Mouse (Mus musculus): Measurements from ENCODE around the gene Apopt1. TPM values are rescaled to one million over a fixed set of nuclear protein-coding genes. Genes with fewer than 3 reads are reported as not detected.
A peak's percentile ranks its signal among the peaks of the same experiment; 100 is the strongest.

The Apopt1 gene
- polyA plus RNA-seq, 1 experiment: 29.9 TPM

DNA sequence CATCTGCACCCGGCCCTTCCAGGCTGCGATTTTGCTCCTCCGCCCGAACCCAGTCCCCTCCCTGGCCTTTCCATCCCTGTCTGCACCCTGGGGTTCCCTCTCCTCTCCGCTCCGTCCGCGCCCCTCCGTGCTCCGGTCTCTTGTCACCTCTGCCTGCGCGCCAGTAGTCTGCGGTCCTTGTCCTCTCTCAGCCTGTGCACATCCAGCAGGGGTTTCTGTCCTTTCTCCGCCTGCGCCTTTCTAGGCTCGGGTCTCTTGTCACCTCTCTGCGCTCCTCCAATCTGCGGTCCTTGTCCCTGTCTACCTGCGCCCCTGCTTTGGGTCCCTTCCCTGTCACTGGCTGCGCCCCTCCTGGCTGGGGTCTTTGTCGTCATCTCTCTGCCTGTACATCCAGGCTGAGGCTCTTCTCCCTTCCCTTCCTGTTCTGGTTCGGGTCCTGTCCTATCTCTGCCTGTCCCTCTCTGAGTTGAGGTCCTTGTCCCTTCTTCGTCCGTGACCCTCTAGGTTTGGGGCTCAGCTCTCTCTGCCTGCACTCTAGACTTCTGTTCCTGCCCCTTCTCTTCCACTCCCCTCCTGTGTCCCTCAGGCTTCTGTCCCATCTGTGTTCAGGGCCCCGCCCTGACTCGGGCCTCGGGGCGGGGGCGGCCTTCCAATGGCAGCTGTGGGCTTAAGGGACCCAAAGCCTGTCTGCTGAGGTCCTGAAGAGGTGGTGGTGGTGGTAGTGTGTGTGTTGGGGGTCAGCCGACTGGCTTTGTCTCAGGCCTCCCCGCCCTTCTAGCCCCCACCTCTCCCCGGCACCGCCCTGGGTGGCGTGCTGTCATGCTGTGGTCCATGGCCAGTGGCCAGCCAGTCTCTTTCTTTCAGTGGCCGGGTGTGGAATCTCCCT is 46.4 kb downstream of the Apopt1 start:
- H3ac ChIP-seq (ENCODE audit: control insufficient read depth, insufficient read length, low read depth): peak overlapping the region; percentile 93
- peaks cover 4% of the 10 kb centered on the region for H3K36me3 ChIP-seq (ENCODE audit: control insufficient read depth, insufficient read depth)
- H3K4me3 ChIP-seq (ENCODE audit: insufficient read depth, poor library complexity, severe bottlenecking): peak overlapping the region; percentile 75
- TF ChIP-seq FOSL1 (IDR thresholded peaks at IDR 0.05; ENCODE audit: insufficient read depth, low read length, poor library complexity, severe bottlenecking) (no peak), USF1 (IDR thresholded peaks at IDR 0.05; ENCODE audit: low read depth) (no peak), MAX (IDR thresholded peaks at IDR 0.05) (peak; percentile 23), MYOD1 (IDR thresholded peaks at IDR 0.05; ENCODE audit: control insufficient read depth, insufficient read length, low read depth) (no peak), MYOG (IDR thresholded peaks at IDR 0.05; ENCODE audit: control insufficient read depth, extremely low read depth, insufficient read length) (no peak), CEBPB (IDR thresholded peaks at IDR 0.05; ENCODE audit: low read depth) (no peak), CTCF (IDR thresholded peaks at IDR 0.05; ENCODE audit: control insufficient read depth, insufficient read depth, insufficient read length) (no peak)
- no peaks in the 10 kb centered on the region for H3K27me3 ChIP-seq (ENCODE audit: control insufficient read depth, insufficient read depth, insufficient read length)
- H3K79me2 ChIP-seq (ENCODE audit: control insufficient read depth, insufficient read depth): peaks cover 60% of the 10 kb centered on the region
- peaks cover 53% of the 10 kb centered on the region for H3K79me3 ChIP-seq (ENCODE audit: low read depth)

DNA sequence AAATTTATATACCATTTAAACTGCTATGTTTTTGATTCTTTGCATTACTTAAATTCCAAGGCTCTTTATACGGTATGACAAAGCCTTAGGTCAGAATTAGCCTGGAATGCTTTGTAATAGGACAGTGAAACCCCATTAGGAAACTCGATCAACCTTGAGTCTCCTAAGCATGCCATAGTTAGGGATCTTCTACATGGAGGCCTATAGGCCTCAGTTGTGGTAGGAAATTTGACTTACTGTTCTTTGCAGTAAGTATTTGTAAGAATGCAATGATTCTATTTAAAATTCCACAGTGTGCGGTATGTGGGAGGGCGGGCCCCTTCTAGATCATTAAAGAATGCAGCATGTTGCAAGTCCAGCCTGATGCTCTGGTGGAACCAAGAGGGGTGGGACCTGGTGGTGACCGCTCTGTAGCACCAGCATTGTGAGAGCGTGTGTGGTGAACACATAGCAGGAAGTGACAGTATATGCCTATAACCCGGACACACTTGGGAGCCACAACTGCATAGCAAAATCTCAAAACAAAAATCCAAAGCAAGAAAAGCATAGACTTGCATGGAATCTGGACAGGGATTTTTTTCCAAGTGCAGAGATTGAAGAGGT is 47.3 kb downstream of the Apopt1 start:
- peak overlapping the region; percentile 75 for H3K4me3 ChIP-seq (ENCODE audit: insufficient read depth, poor library complexity, severe bottlenecking)
- peaks cover 70% of the 10 kb centered on the region for H3K79me2 ChIP-seq (ENCODE audit: control insufficient read depth, insufficient read depth)
- H3K27me3 ChIP-seq (ENCODE audit: control insufficient read depth, insufficient read depth, insufficient read length): no peaks in the 10 kb centered on the region
- peaks cover 63% of the 10 kb centered on the region for H3K79me3 ChIP-seq (ENCODE audit: low read depth)
- TF ChIP-seq FOSL1 (IDR thresholded peaks at IDR 0.05; ENCODE audit: insufficient read depth, low read length, poor library complexity, severe bottlenecking): no peak
- TF ChIP-seq MYOG (IDR thresholded peaks at IDR 0.05; ENCODE audit: control insufficient read depth, extremely low read depth, insufficient read length): no peak
- peak; percentile 37 for TF ChIP-seq CEBPB (IDR thresholded peaks at IDR 0.05; ENCODE audit: low read depth)
- TF ChIP-seq CTCF (IDR thresholded peaks at IDR 0.05; ENCODE audit: control insufficient read depth, insufficient read depth, insufficient read length): no peak
- peak; percentile 14 for TF ChIP-seq MAX (IDR thresholded peaks at IDR 0.05)
- no peak for TF ChIP-seq USF1 (IDR thresholded peaks at IDR 0.05; ENCODE audit: low read depth)
- no peak for TF ChIP-seq MYOD1 (IDR thresholded peaks at IDR 0.05; ENCODE audit: control insufficient read depth, insufficient read length, low read depth)
- peaks cover 4% of the 10 kb centered on the region for H3K36me3 ChIP-seq (ENCODE audit: control insufficient read depth, insufficient read depth)
- peak overlapping the region; percentile 42 for H3ac ChIP-seq (ENCODE audit: control insufficient read depth, insufficient read length, low read depth)

DNA sequence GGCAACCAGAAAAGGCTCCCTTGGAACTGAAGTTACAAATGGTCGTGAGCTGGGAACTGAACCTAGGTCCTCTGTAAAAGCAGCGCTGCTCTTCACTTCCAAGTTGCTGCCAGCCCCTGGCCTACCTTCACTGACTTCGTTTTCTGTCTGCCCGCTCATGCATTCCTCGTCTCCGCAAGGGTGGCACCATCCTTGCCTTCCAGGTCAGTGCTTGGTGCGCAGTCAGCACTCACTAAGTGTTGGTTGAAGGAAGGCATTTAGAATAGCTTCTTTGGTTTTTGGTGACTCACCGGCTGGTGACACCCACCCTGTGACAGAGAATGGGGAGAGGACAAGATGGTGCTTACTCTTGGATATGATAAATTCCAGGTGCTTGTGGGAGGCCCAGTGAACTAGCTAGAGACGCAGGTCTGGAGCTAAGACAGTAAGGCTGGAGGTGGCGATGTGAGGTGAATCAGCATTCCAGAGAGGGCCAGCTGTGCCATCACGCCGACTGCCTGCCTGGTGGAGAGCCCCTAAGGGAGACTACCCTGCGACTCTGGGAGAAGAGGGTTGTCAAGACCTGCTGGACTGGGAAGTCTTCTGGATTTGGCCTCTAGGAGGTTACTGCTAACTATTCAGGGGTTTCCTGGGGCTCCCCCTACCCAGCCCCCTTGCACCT is 49.7 kb downstream of the Apopt1 start:
- H3ac ChIP-seq (ENCODE audit: control insufficient read depth, insufficient read length, low read depth): no peak overlapping the region
- TF ChIP-seq CTCF (IDR thresholded peaks at IDR 0.05; ENCODE audit: control insufficient read depth, insufficient read depth, insufficient read length): no peak
- H3K27me3 ChIP-seq (ENCODE audit: control insufficient read depth, insufficient read depth, insufficient read length): no peaks in the 10 kb centered on the region
- H3K36me3 ChIP-seq (ENCODE audit: control insufficient read depth, insufficient read depth): peaks cover 4% of the 10 kb centered on the region
- H3K79me3 ChIP-seq (ENCODE audit: low read depth): peaks cover 85% of the 10 kb centered on the region
- H3K4me3 ChIP-seq (ENCODE audit: insufficient read depth, poor library complexity, severe bottlenecking): no peak overlapping the region
- peaks cover 93% of the 10 kb centered on the region for H3K79me2 ChIP-seq (ENCODE audit: control insufficient read depth, insufficient read depth)

GRCm38 (mm10) chr12:111766313-111767236 is 53.5 kb downstream of the Apopt1 start:
- Histone ChIP-seq H3K79me3 (ENCODE audit: low read depth) (peaks cover 92% of the 10 kb centered on the region), H3K4me3 (ENCODE audit: insufficient read depth, poor library complexity, severe bottlenecking) (no peak overlapping the region), H3K36me3 (ENCODE audit: control insufficient read depth, insufficient read depth) (peaks cover 9% of the 10 kb centered on the region), H3K27me3 (ENCODE audit: control insufficient read depth, insufficient read depth, insufficient read length) (no peaks in the 10 kb centered on the region), H3ac (ENCODE audit: control insufficient read depth, insufficient read length, low read depth) (no peak overlapping the region), H3K79me2 (ENCODE audit: control insufficient read depth, insufficient read depth) (peaks cover 100% of the 10 kb centered on the region)
- no peak for TF ChIP-seq USF1 (IDR thresholded peaks at IDR 0.05; ENCODE audit: low read depth)
- TF ChIP-seq MYOG (IDR thresholded peaks at IDR 0.05; ENCODE audit: control insufficient read depth, extremely low read depth, insufficient read length): no peak
- TF ChIP-seq FOSL1 (IDR thresholded peaks at IDR 0.05; ENCODE audit: insufficient read depth, low read length, poor library complexity, severe bottlenecking): no peak
- no peak for TF ChIP-seq CEBPB (IDR thresholded peaks at IDR 0.05; ENCODE audit: low read depth)
- TF ChIP-seq CTCF (IDR thresholded peaks at IDR 0.05; ENCODE audit: control insufficient read depth, insufficient read depth, insufficient read length): no peak
- no peak for TF ChIP-seq MAX (IDR thresholded peaks at IDR 0.05)
- TF ChIP-seq MYOD1 (IDR thresholded peaks at IDR 0.05; ENCODE audit: control insufficient read depth, insufficient read length, low read depth): no peak

GRCm38 (mm10) chr12:111768322-111768928 is 55.4 kb downstream of the Apopt1 start:
- no peak overlapping the region for H3ac ChIP-seq (ENCODE audit: control insufficient read depth, insufficient read length, low read depth)
- H3K79me2 ChIP-seq (ENCODE audit: control insufficient read depth, insufficient read depth): peaks cover 97% of the 10 kb centered on the region
- H3K4me3 ChIP-seq (ENCODE audit: insufficient read depth, poor library complexity, severe bottlenecking): no peak overlapping the region
- TF ChIP-seq MAX (IDR thresholded peaks at IDR 0.05) (no peak), USF1 (IDR thresholded peaks at IDR 0.05; ENCODE audit: low read depth) (no peak), MYOG (IDR thresholded peaks at IDR 0.05; ENCODE audit: control insufficient read depth, extremely low read depth, insufficient read length) (no peak), FOSL1 (IDR thresholded peaks at IDR 0.05; ENCODE audit: insufficient read depth, low read length, poor library complexity, severe bottlenecking) (no peak), CEBPB (IDR thresholded peaks at IDR 0.05; ENCODE audit: low read depth) (no peak), CTCF (IDR thresholded peaks at IDR 0.05; ENCODE audit: control insufficient read depth, insufficient read depth, insufficient read length) (no peak), MYOD1 (IDR thresholded peaks at IDR 0.05; ENCODE audit: control insufficient read depth, insufficient read length, low read depth) (no peak)
- no peaks in the 10 kb centered on the region for H3K27me3 ChIP-seq (ENCODE audit: control insufficient read depth, insufficient read depth, insufficient read length)
- peaks cover 21% of the 10 kb centered on the region for H3K36me3 ChIP-seq (ENCODE audit: control insufficient read depth, insufficient read depth)
- peaks cover 79% of the 10 kb centered on the region for H3K79me3 ChIP-seq (ENCODE audit: low read depth)

All from C2C12 (cell line).